Mouse (Mus musculus): ENCODE measurements around the gene Fitm2. TPM values are rescaled to one million over a fixed set of nuclear protein-coding genes. Genes with fewer than 3 reads are reported as not detected.

The Fitm2 gene
- total RNA-seq, 1 experiment from 2014 or later = 3.4 TPM

DNA sequence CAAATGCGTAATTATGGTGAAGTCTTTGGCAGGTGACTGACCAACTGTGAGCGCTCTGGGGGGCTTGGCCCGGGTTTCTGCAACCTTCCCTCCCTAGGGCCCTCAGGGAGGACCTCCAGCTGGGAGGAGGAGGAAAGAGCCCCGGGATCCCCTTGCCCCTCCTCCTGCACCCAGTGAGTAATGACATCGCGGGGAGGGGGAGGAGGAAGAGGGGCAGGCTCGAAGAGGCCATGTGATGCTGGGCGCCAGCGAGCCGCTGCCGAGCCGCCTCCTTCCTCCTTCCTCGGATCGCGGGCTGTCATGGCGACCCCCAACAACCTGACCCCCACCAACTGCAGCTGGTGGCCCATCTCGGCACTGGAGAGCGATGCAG is 34.2 kb downstream of the Fitm2 start, which contains the start of gene Gdap1l1:
Gene Gdap1l1, plus strand, starts transcription at position 231 of the 373 bp plus-strand sequence.
- ATAC-seq (replicated peaks; ENCODE audit: insufficient number of reproducible peaks, low FRiP score, low TSS enrichment, poor library complexity, severe bottlenecking) = no peak

DNA sequence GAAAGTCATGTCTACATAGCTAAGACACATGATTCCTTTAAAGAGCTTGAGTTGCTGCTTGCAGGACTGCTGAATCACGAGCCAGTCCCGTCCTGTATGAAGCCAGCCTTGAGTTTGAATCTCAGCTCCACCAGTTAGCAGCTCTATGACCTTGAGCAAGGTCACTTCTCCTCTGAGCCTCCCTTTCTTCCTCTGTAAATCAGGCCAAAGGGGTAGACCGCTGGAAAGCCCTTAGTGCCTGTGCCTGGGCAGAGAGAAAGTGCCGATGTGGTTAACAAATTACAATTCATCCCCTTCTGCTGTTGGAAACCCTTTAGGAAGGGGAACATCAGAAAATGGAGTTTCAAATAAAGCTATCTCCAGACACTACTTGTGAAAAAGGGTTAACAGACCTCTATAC is 34.6 kb downstream of the Fitm2 start:
- ATAC-seq (replicated peaks; ENCODE audit: insufficient number of reproducible peaks, low FRiP score, low TSS enrichment, poor library complexity, severe bottlenecking) = no peak

DNA sequence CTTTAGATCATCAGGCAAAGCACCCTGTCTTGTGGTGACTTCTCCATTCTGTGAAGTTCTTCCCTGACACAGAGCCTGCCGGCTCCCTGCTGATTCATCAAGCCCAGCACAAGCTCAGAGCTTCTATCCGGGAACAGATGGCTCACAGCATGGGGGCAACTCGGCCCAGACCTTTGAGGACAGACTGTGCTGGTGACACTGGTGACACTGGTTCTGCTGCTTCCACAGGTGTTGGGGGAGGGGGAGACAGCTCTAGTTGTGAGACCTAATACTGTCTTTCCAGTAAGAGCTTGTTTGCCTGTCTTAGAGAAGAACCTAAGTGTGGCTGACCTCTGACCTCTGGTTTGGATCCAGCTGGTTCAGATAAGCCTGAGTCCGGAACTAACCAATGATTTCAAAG is 38.5 kb downstream of the Fitm2 start:
- no peak for ATAC-seq (replicated peaks; ENCODE audit: insufficient number of reproducible peaks, low FRiP score, low TSS enrichment, poor library complexity, severe bottlenecking)

DNA sequence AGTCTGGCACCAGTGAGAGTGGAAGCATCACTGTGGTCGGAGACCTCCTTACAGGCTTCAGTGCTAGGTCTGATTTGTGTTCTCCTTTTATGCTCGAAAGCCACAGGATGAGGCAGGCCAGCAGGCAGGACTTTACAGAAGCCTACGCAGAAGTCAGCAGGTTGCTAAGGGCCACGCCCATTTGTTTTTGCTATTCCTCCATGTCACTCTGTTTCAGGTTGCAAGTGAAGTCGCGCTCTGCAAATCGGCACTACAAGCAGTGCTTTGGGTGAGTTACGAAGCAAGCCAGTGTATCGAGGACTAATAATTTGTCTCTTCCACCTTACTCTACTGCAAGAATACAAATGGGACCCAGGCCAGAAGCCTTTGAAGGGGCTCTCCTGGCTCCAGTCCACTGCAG is 41.1 kb downstream of the Fitm2 start:
- ATAC-seq (replicated peaks; ENCODE audit: insufficient number of reproducible peaks, low FRiP score, low TSS enrichment, poor library complexity, severe bottlenecking) = no peak

DNA sequence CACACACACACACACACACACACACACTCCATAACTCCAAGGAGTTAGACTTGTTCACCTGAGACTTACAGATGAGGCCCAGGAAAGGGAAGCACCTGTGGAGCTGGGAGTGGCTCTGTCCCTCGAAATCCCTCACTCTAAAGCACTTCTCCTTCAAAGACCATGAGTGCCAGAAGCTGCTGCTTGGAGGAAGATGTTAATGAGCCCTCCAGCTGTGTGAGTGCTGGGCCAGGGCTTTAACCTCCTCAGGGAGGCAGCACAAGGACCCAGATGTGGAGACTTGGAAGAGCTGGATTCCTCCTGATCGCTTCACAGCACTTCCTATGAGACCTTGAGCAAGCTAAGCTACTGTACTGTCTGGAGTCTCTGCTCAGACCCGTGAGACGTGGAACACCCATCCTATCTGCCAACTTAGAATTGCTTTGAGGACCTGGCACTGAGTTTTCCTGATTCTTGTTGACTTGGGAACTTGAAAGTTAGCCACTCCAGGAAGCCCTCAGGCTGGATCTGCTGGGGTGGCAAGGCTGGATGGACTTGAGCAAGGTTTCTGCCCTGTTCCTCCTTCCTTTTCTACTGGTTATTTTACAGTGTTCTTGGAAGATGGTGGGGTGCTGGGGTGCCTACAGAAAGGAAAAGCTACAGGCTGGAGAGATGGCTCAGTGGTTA is 44.0 kb downstream of the Fitm2 start:
- no peak for ATAC-seq (replicated peaks; ENCODE audit: insufficient number of reproducible peaks, low FRiP score, low TSS enrichment, poor library complexity, severe bottlenecking)

DNA sequence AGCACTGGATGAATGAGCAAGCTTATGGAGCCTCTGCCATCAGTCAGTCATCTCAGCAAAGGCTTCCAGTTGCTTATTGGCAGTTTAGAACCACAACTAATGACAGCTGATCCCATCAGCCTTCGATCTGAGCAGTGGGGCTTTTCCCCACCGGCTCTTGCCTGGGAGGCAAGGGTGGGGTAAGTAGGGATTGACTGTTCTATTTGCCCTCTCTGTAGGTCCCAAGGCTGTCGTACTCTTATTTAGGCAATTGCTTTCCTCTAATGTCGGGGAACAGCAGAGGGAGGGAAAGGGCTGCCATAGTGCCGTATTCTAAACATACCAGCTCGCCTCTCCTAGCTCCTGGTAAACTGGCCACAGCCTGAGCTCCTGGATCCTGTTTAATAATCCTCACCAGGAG is 47.8 kb downstream of the Fitm2 start, which contains the start of gene Oser1:
Gene Oser1, minus strand, starts transcription at position 101 of the 400 bp plus-strand sequence.
- no peak for ATAC-seq (replicated peaks; ENCODE audit: insufficient number of reproducible peaks, low FRiP score, low TSS enrichment, poor library complexity, severe bottlenecking)

DNA sequence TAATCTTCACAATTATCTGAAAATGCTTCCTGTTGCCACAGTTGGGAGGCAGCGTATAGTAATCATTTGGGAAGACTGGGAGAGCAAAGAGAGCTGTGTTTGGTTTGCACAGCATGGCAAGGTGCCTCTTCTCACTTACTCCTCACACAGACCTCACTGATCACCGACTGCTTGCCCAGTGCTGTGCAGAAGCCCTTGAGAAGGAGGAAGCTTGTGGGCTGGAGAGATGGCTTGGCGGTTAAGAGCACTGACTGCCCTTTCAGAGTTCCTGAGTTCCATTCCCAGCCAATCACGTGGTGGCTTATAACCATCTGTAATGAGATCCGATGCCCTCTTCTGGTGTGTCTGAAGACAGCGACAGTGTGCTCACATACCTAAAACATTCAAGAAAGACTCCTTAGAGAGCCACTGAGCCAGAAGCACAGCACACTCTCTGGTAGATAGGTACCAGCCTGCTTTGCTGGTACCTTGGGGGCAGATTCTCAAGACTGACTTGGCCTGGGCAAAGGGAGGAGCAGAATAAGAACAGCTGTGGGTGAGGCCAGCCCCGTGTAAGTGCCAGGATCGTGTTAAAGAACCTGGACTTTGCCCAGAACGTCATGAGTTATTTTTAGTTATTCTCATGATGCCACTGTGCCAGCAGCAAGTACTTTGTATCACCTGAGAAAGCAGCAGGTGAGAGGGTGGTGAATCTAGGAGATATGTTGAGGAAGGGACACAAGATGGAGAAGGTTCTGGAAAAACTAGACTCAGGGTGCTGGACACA is 49.4 kb downstream of the Fitm2 start:
- no peak for ATAC-seq (replicated peaks; ENCODE audit: insufficient number of reproducible peaks, low FRiP score, low TSS enrichment, poor library complexity, severe bottlenecking)

DNA sequence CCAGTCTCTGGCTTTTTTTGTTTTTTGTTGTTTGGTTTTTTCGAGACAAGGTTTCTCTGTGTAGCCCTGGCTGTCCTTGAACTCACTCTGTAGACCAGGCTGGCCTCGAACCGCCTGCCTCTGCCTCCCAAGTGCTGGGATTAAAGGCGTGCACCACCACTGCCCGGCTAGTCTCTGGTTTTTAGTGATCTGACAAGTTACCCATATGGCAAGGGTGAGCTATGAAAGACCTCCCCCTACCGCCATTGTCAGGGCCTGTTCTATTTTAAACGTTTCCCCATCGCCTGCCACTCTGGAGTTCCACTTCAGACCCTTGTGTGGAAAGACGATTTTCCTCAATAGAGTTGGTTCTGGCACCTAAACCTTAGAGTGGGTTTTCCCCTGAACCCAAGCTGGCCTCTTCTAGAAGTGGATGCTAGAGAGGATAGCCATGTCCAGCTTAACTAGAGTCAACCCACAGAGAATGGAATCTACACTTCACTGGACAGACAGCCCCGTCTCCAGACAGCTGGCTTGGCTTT is 52.0 kb downstream of the Fitm2 start:
- no peak for ATAC-seq (replicated peaks; ENCODE audit: insufficient number of reproducible peaks, low FRiP score, low TSS enrichment, poor library complexity, severe bottlenecking)

DNA sequence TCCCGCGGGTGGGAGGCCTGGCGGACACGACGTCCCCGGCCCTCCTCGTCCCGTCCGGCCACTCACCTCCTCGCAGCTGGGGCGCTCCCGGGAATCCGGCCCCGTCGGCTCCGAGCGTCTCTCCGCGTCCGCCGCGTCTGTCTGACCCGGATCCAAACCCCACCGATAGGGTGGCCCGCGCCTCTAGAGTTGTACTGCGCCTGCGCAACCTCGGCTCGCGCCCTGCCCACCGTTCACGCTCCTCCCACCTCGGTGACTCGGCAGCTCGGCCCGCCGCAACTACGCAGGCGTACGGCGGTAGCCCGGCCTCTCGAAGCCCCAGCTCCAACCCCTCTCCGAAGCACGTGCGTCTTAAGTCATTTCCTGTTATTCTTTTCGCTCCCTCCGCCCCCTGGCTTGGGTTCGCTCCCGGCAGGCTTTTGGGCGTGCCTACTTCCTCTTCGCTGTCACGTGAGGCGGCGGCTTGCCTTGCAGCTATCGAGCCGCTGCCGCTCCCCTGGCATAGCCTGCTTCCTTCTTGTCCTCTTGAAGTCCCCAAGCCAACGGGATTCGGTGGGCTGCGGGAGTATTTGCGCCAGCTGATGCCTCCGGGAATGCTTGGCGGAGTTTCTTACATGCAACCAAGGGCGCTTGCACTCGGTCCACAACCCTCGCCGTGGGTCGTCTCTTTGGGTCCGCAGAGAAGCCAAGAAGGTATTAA is 52.9 kb downstream of the Fitm2 start:
- peak; percentile 95 for ATAC-seq (replicated peaks; ENCODE audit: insufficient number of reproducible peaks, low FRiP score, low TSS enrichment, poor library complexity, severe bottlenecking)

DNA sequence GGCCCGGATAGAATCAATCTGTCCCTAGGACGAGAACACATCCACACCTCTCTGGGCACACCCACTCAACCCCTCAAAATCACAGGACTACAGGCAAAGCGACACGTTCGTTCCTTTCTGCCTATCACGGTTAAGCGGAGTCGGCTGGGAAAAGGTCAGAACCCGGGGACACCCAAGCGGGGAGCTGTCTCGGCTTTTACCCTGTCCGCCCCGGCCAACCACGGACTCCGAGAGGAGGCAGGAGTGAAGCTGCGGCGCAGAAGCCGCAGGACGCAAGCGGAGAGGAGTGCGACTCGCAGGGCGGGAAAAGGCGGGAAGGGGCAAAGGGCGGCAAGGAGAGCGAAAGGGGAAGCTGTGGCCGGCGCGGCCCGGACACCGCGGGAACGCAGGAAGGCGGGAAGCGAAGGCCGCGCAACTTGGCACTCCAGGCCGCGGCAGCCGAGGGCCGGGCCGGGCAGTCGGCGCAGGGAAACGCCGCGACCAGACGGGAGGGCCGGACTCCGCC is 53.5 kb downstream of the Fitm2 start:
- ATAC-seq (replicated peaks; ENCODE audit: insufficient number of reproducible peaks, low FRiP score, low TSS enrichment, poor library complexity, severe bottlenecking) = peak; percentile 12; the same call in 1 of the 2 replicates

DNA sequence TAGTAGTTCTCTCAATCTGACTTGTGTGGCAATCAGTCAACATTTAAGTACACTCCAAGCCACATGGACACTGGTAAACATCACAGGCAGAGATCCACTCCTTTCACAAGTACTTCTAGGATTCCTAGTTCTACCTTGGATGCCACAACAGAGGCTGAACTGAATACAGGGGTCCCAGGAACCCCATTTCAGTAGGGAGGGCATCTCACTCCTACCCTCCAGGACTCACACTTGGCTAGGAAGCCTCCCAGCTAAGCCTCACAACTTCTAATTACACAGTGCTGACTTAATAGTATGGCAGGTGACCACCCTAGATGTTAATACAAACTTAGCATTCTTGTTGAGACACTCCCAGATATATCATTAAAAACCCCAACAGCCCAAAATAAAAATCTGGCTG is 54.6 kb downstream of the Fitm2 start:
- no peak for ATAC-seq (replicated peaks; ENCODE audit: insufficient number of reproducible peaks, low FRiP score, low TSS enrichment, poor library complexity, severe bottlenecking)

DNA sequence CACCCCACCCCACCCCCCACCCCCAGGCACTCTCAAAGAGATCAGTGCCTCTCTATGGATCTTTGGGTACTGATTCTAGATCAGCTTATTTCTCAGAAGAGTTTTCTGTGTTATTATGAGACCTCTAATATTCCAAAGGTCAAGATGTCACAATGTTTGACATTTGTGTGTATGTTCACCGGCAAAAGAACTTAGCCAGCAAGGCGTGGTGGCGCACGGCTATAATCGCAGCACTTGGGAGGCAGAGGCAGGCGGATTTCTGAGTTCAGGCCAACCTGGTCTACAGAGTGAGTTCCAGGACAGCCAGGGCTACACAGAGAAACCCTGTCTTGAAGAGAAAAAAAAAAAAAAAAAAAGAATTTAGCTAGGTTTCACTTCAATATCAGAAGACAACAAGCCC is 55.4 kb downstream of the Fitm2 start:
- ATAC-seq (replicated peaks; ENCODE audit: insufficient number of reproducible peaks, low FRiP score, low TSS enrichment, poor library complexity, severe bottlenecking) = no peak

Other genes starting within 250 kb of the Fitm2 start
- gene Jph2, start 74.6 kb downstream of the Fitm2 start, total RNA-seq (2017) = not detected in 3 replicates
- gene Oser1, start 47.9 kb downstream of the Fitm2 start, total RNA-seq (2017) = 88.1 to 169 TPM (median 163 TPM) in 3 replicates
- not detected in 3 replicates for gene Gdap1l1, start 34.2 kb downstream of the Fitm2 start, total RNA-seq (2017)
- not detected in 3 replicates for gene R3hdml, start 19.7 kb upstream of the Fitm2 start, total RNA-seq (2017)
- gene Hnf4a, start 34.2 kb upstream of the Fitm2 start, total RNA-seq (2017) = not detected in 3 replicates
- 23.3 to 53.6 TPM (median 28.7 TPM) in 3 replicates for gene Ttpal, start 129.7 kb upstream of the Fitm2 start, total RNA-seq (2017)
- gene Serinc3, start 172.5 kb upstream of the Fitm2 start, total RNA-seq (2017) = 811 to 879 TPM (median 868 TPM) in 3 replicates
- 35.5 to 40.2 TPM (median 39.7 TPM) in 3 replicates for gene Pkig, start 185.8 kb upstream of the Fitm2 start, total RNA-seq (2017)

All from monocyte, adult 5-6 weeks (primary cell).